Mouse (Mus musculus) Patski (cell line): ENCODE measurements at regions not wholly inside any gene's neighbourhood (a gene's known extent, or its start where the extent isn't known, plus 50 kb on each side); places are given as distances from the start of the nearest gene placed in this dataset.

Experiments used
- ATAC-seq: fragments of 100-300 bp; one replicate; pipeline ENCODE4 v1.8.0; 2021
- CTCF ChIA-PET: fragments of 350-600 bp; sonication (Branson Sonifier 250); formaldehyde crosslinking; loops from one replicate; lab custom pipeline; 2022; ENCODE audit warnings: inconsistent platforms; lab: Charles Lee
- POLR2A ChIA-PET: fragments of 350-600 bp; sonication (Branson Sonifier 250); formaldehyde crosslinking; loops from one replicate; lab custom pipeline; 2022; ENCODE audit warnings: antibody characterized with exemption, inconsistent platforms; lab: Charles Lee
- DNase-seq: peaks from one replicate; pipeline ENCODE4 v3.0.0-alpha.2; 2011; ENCODE audit warnings: low read depth, low spot score
- H3K27me3 ChIP-seq: fragments of 371-371 bp; one replicate; pipeline ENCODE4 v1.5.1; 2021
- CTCF ChIP-seq: fragments of 100-300 bp; IDR thresholded peaks from one replicate; pipeline ENCODE4 v1.5.1; 2021
- in situ Hi-C: fragments of 300-500 bp; cut with MboI; formaldehyde crosslinking; loops from 3 replicates; pipeline ENCODE4 v1.11.1; 2018; ENCODE audit warnings: low pct_unique_long_range_greater_than_20kb, mixed read lengths

- POLR2A ChIA-PET: no interaction called here
Measured at GRCm38 (mm10) chr4:127469877-127470276, 111.9 kb upstream of the Gjb5 start.

GRCm38 (mm10) chr4:127454511-127455119, 96.6 kb upstream of the Gjb5 start:
- ChIA-PET POLR2A (no interaction called here), CTCF (no interaction called here)
- TF ChIP-seq CTCF: no peak

More at GRCm38 (mm10) chr4:127469877-127470276, 111.9 kb upstream of the Gjb5 start:
- CTCF ChIA-PET: no interaction called here
- in situ Hi-C loops: no loop called here
- H3K27me3 ChIP-seq: no peaks in the 10 kb centered on the region
- ATAC-seq: no peak
- TF ChIP-seq CTCF: no peak
- no peak for DNase-seq

DNA sequence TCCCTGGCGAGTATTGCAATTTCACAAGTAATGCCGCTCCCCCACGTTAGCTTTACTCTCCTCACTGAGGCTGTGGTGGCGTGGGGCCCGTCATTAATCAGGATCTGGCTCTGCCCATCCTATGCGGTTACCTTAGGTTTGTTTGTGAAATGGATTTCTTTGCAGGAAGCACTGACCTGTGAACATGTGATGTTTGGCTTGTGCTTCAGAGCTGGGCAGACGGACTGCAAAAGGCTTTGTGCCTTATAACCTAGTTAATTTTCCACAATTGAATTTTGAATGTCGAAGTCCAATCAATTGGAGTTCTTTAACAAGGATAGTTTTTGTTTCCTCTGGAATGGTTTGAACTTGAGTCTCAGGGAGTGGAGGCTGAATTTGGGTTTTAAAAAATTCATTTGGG, 94.1 kb upstream of the Gjb5 start:
- POLR2A ChIA-PET: no interaction called here
- no peak for TF ChIP-seq CTCF
- CTCF ChIA-PET: no interaction called here
- ATAC-seq: no peak
- H3K27me3 ChIP-seq: no peaks in the 10 kb centered on the region
- DNase-seq: no peak
- in situ Hi-C loops: no loop called here

More at GRCm38 (mm10) chr4:127454511-127455119, 96.6 kb upstream of the Gjb5 start:
- DNase-seq: no peak
- in situ Hi-C loops: no loop called here
- no peak for ATAC-seq
- H3K27me3 ChIP-seq: no peaks in the 10 kb centered on the region

- ATAC-seq: no peak
- in situ Hi-C loops: no loop called here
- POLR2A ChIA-PET: no interaction called here
- H3K27me3 ChIP-seq: no peaks in the 10 kb centered on the region
- TF ChIP-seq CTCF: no peak
- CTCF ChIA-PET: no interaction called here
- DNase-seq: no peak
Measured at GRCm38 (mm10) chr4:127445300-127445699, 87.3 kb upstream of the Gjb5 start.

DNA sequence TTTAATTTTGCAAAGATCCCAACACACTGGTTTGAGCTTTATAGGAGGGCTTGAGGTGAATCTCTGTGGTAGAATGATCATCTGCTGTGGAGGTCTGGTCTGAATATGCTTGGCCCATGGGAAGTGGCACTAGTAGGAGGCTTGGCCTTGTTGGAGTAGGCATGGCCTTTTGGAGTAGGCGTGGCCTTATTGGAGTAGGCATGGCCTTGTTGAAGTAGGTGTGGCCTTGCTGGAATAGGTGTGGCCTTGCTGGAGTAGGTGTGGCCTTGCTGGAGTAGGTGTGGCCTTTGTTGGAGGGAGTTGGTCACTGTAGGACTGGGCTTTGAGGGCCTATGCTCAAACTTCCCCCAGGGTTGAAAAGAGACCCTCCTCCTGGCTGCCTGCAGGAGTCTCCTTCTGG, 86.1 kb upstream of the Gjb5 start:
- ATAC-seq: no peak
- ChIA-PET CTCF (no interaction called here), POLR2A (no interaction called here)
- TF ChIP-seq CTCF: no peak
- DNase-seq: no peak
- in situ Hi-C loops: no loop called here
- H3K27me3 ChIP-seq: no peaks in the 10 kb centered on the region

DNA sequence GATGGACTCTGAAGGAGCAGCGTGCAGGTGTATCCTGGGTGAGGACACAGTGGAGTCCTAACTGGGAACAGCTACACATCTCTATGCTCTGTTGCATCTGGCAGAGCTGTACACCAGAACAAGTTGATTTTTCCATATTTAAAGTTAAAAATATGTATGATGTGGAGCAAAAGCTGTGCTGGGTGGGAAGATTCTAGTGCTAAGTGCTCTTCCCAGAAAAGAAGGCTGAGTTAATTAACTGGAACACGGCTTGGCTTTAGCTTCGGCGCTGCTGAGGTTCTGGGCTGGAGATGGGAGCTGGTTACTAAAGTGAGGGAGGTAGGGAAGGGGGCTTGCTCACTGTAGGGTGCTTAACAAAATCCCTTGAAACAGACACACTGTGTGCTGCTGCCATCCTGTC, 84.0 kb upstream of the Gjb5 start:
- DNase-seq (no peak), ATAC-seq (no peak)
- peaks cover 2% of the 10 kb centered on the region for H3K27me3 ChIP-seq
- in situ Hi-C loops: no loop called here
- CTCF ChIA-PET: no interaction called here
- TF ChIP-seq CTCF: no peak
- POLR2A ChIA-PET: no interaction called here

DNA sequence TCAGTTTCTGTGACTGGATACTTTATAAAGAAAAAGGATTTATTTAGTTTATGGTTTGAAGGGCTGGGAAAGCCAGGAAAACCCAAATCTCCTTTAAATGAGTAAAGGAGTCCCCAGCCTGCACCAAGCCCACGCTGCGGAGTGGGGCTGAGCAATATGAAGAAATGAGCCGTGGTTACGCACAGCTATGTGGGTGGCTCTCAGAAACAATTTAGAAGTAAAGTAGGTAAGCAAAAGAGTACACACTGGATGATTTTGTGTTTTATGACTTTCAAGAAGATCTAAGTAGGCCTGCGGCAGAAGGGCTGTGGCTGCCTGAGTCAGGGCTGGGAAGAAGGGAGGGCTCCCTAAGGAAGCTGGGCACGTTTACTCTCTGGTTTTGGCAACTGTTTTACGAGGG, 82.6 kb upstream of the Gjb5 start:
- peaks cover 2% of the 10 kb centered on the region for H3K27me3 ChIP-seq
- POLR2A ChIA-PET: no interaction called here
- CTCF ChIA-PET: no interaction called here
- no peak for TF ChIP-seq CTCF
- in situ Hi-C loops: no loop called here
- DNase-seq (no peak), ATAC-seq (no peak)

GRCm38 (mm10) chr4:127435076-127435475, 77.1 kb upstream of the Gjb5 start:
- no peak for DNase-seq
- peaks cover 2% of the 10 kb centered on the region for H3K27me3 ChIP-seq
- CTCF ChIA-PET: no interaction called here
- POLR2A ChIA-PET: no interaction called here
- in situ Hi-C loops: no loop called here
- no peak for ATAC-seq
- peak; percentile 56 for TF ChIP-seq CTCF

- DNase-seq (no peak), ATAC-seq (no peak)
- no peak for TF ChIP-seq CTCF
- in situ Hi-C loops: no loop called here
- H3K27me3 ChIP-seq: peaks cover 3% of the 10 kb centered on the region
- ChIA-PET CTCF (no interaction called here), POLR2A (no interaction called here)
Measured at GRCm38 (mm10) chr4:127430237-127430636, 72.3 kb upstream of the Gjb5 start.

DNA sequence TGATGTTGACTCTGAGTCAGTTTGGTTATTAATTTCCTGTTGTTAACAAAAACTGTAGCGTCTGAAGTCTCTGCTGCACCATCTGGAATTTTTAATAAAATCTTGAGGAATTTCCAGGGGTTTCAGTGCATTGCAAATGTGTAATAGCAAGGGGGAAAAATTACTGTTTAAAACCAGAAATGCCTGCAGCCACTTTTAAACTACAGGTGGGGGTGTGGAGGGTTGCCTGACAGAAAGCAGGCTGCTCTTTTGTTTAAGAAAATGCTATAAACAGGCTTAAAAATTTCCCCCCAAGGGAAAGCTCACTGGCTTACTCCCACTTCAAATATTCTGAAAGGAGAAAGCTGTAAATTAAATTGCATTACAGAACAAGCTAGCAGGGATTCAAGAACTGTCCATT, 71.8 kb upstream of the Gjb5 start:
- DNase-seq (no peak), ATAC-seq (no peak)
- no peak for TF ChIP-seq CTCF
- CTCF ChIA-PET: no interaction called here
- H3K27me3 ChIP-seq: peaks cover 3% of the 10 kb centered on the region
- POLR2A ChIA-PET: no interaction called here
- in situ Hi-C loops: no loop called here

DNA sequence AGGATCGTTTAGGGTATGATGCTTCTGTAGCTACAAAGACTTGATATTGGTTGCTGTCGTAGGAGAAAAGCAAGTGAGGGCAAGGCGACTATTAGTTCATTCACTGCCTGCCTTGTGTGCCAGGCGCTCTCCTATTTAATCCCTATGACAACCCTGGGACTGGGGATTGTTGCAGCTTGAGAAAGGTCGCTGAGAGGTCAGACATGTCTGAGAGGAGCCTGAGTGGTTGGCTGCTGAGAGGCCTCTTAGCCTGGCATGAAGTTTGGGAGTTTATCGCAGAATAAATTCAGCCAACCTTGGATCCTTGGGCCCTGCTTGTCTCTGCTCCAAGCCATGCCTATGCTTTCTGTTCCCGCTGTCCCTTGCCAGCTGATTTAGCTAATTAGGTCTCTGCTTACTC, 65.9 kb upstream of the Gjb5 start:
- peaks cover 19% of the 10 kb centered on the region for H3K27me3 ChIP-seq
- POLR2A ChIA-PET: no interaction called here
- TF ChIP-seq CTCF: no peak
- no peak for DNase-seq
- in situ Hi-C loops: no loop called here
- CTCF ChIA-PET: no interaction called here
- no peak for ATAC-seq

DNA sequence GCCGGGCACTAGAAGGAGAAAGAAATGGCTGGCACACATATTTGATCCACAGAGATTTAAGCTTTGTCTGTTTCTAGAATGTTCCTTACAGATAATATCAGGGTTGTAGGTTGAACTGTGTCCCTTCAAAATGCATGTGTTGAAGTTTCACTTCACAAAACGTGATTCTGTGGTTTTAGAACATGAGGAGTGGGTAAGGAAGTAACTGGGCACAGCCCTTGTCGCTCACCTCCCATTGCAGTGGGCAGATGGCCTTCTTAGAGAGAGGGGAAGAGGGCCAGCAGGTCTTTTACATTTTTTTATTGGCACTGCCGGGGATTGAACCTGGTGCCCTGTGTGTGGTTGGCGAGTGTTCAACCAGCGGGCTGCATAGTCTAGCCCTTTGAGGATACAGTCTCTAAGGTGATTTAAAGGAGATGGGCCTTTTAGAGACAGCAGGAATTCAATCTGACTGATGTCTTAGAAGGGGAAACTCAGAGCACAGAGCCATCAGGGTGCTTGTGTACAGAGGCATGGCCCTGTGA, 64.0 kb upstream of the Gjb5 start:
- DNase-seq (no peak), ATAC-seq (no peak)
- ChIA-PET POLR2A (no interaction called here), CTCF (no interaction called here)
- TF ChIP-seq CTCF: no peak
- H3K27me3 ChIP-seq: peaks cover 16% of the 10 kb centered on the region
- in situ Hi-C loops: no loop called here
